Mouse (Mus musculus): ENCODE measurements at regions not wholly inside any gene's neighbourhood (a gene's known extent, or its start where the extent isn't known, plus 50 kb on each side); places are given as distances from the start of the nearest gene placed in this dataset.

GRCm38 (mm10) chr8:32959326-32960064 is 469.0 kb upstream of the 5930422O12Rik start:
- TF ChIP-seq CTCF (IDR thresholded peaks at IDR 0.05) (no peak), POLR2A (IDR thresholded peaks at IDR 0.05; ENCODE audit: insufficient read depth, low read depth, low read length) (no peak)
